Mouse (Mus musculus): ENCODE measurements at regions not wholly inside any gene's neighbourhood (a gene's known extent, or its start where the extent isn't known, plus 50 kb on each side); places are given as distances from the start of the nearest gene placed in this dataset.

DNA sequence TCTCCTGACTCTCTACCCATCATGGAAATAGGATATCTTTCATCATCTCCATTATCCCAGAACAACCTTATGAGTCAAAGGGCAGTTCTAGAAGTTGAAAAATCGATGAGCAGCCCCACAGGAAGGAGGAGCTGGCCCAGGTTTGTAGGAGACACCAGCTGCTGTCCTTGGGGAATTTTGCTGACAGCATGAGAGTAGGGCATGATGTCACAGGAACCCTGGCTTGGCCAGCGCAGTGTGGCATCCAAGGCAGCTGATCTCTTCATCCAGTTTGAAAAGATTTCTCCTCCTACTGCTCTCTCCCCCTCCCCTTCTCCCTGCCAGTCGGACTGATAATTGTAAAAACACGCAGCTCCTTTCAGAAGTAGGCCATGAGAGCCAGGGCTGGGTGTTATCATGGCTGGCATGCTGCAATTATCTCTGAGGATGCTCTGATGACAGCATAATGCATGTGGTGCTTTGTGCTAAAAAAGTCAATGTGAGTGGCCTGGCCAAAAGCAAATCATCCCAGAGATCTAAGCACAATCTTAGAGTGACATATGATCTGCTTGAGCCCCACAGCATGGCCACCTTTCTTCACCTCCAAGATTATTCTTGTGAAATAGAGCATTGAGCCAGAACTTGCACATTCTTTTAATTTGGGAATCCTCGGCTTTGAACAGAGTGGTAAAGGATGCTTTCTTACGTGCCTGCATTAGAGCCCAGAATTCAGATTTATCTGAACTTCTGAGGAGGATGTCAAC lies 54.2 kb downstream of the Gjd2 start:
- H3K4me3 ChIP-seq, result no peak overlapping the region
- no peak for ATAC-seq (ENCODE audit: extremely low read depth, insufficient number of reproducible peaks, low FRiP score, low TSS enrichment)
- no peaks in the 10 kb centered on the region for H3K27me3 ChIP-seq (replicated peaks)
- no peaks in the 10 kb centered on the region for H3K9me3 ChIP-seq
- WGBS, result 40% methylated on average over 6 of the region's 6 CpGs
- H3K4me2 ChIP-seq, result no peak overlapping the region
- no peaks in the 10 kb centered on the region for H3K36me3 ChIP-seq
- no peak overlapping the region for H3K9ac ChIP-seq
- H3K27ac ChIP-seq (replicated peaks), result 0 out of 2 replicates have a peak overlapping the region, but pooled peaks have one; percentile 15
- H3K4me1 ChIP-seq, result peaks cover 7% of the 10 kb centered on the region; the same call in 1 of the 2 replicates

DNA sequence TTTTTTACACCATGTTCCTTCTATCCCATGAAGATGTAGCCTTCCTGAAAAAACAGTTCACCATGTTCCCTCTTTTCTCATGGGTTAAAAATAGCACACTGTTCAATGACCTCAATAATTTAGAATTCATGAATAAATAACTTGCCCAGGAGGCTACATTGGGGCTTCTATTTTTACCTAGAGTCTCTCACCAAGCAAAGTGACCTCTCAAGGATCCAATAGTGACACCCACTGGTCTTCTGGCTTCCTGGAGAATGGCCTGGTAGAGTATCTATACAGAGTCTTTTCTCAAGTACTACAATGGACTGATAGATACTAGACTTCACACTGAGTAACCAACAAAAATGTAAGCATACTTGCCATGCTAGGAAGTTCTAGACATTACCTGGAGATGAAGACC lies 60.9 kb downstream of the Gjd2 start:
- H3K27ac ChIP-seq (replicated peaks), result no peak overlapping the region
- ATAC-seq (ENCODE audit: extremely low read depth, insufficient number of reproducible peaks, low FRiP score, low TSS enrichment), result no peak
- H3K4me3 ChIP-seq, result no peak overlapping the region
- no peaks in the 10 kb centered on the region for H3K4me1 ChIP-seq
- no peaks in the 10 kb centered on the region for H3K27me3 ChIP-seq (replicated peaks)
- H3K4me2 ChIP-seq, result no peak overlapping the region
- no peaks in the 10 kb centered on the region for H3K9me3 ChIP-seq
- no peaks in the 10 kb centered on the region for H3K36me3 ChIP-seq
- H3K9ac ChIP-seq, result no peak overlapping the region

DNA sequence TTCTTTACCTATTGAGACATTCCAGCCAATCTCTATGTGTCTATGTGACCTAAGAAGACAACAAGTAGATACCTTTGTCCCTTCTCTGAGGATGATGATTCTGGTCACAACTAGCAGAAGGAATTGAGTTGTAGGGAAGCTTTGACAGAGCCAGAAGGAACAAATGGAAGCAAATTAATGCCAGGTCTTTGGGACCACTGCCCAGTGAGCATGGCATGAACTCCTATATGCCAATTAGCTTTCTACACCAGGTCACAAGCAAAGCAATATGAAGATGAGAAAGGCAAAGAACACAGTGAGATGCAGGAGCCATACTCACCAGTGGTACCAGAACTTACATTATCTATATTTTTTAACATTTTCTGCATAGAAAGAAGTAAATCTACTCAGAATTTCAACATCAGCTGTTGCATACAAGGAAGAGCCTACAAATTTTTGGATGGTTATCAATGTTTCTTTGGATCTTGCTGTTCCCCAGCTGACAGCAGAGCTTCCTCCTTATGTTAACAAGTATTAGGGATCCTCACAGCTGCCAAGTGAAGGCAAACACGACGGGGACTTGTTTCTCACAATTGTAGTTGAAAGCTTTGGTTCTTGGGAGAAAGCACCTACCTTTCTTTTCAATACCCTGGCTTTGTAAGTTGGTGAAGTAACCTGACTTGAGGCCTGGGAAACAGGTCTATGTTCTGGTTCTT lies 64.0 kb downstream of the Gjd2 start:
- ATAC-seq (ENCODE audit: extremely low read depth, insufficient number of reproducible peaks, low FRiP score, low TSS enrichment), result no peak
- Histone ChIP-seq H3K4me2 (no peak overlapping the region), H3K27ac (replicated peaks) (no peak overlapping the region), H3K27me3 (replicated peaks) (no peaks in the 10 kb centered on the region), H3K9ac (no peak overlapping the region), H3K4me3 (no peak overlapping the region), H3K36me3 (no peaks in the 10 kb centered on the region), H3K9me3 (no peaks in the 10 kb centered on the region), H3K4me1 (no peaks in the 10 kb centered on the region)
- 45% methylated on average over 2 of the region's 2 CpGs for WGBS

DNA sequence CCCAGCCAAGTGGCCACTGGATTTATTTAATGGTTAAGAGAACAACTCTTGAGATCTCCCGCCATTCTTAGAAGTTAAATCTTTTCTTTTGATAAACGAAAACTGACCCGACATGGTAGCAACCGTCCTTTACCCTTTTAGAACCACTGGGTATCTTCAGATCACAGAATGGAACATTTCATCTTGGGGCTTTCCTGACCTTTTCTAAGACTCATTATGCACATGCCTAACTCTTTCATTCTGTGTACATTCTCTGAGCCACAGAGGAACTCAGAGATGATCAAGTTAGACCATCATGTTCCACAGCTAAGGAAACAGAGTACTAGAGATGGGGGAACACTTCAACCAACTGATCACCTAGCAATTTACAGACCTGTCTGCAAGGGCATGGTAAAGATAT lies 81.7 kb downstream of the Gjd2 start:
- Histone ChIP-seq H3K27ac (replicated peaks) (no peak overlapping the region), H3K4me3 (no peak overlapping the region), H3K4me2 (no peak overlapping the region), H3K36me3 (no peaks in the 10 kb centered on the region), H3K9me3 (no peaks in the 10 kb centered on the region), H3K4me1 (no peaks in the 10 kb centered on the region), H3K9ac (no peak overlapping the region), H3K27me3 (replicated peaks) (no peaks in the 10 kb centered on the region)
- no peak for ATAC-seq (ENCODE audit: extremely low read depth, insufficient number of reproducible peaks, low FRiP score, low TSS enrichment)
- WGBS, result 72% methylated on average over 4 of the region's 4 CpGs

GRCm38 (mm10) chr2:113930948-113931347 lies 82.5 kb downstream of the Gjd2 start:
- WGBS, result 35% methylated on average over 1 of the region's 1 CpGs
- H3K36me3 ChIP-seq, result no peaks in the 10 kb centered on the region
- H3K4me1 ChIP-seq, result no peaks in the 10 kb centered on the region
- H3K27ac ChIP-seq (replicated peaks), result no peak overlapping the region
- no peak overlapping the region for H3K4me3 ChIP-seq
- H3K9ac ChIP-seq, result no peak overlapping the region
- no peaks in the 10 kb centered on the region for H3K9me3 ChIP-seq
- ATAC-seq (ENCODE audit: extremely low read depth, insufficient number of reproducible peaks, low FRiP score, low TSS enrichment), result no peak
- H3K27me3 ChIP-seq (replicated peaks), result no peaks in the 10 kb centered on the region
- H3K4me2 ChIP-seq, result no peak overlapping the region

DNA sequence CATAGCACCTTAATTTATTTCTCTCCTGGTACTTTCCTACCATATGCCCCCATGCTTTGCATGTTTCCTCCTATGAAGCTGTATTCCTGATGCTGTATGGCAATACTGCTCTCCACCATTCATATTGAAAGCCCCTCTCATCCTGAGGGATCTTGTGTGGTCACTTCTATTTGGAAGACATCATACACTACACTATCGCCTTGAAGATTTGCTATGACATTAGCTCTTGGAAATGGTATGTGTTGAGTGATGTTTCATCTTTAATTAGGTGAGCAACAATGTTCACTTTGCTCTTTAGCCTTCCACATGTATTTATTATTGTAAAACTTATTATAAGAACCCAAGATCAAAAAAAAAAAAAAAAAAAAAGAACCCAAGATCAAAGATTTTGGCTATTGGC lies 81.2 kb upstream of the Arhgap11a start:
- no peak for ATAC-seq (ENCODE audit: extremely low read depth, insufficient number of reproducible peaks, low FRiP score, low TSS enrichment)
- Histone ChIP-seq H3K27me3 (replicated peaks) (no peaks in the 10 kb centered on the region), H3K9ac (no peak overlapping the region), H3K9me3 (no peaks in the 10 kb centered on the region), H3K36me3 (no peaks in the 10 kb centered on the region), H3K4me3 (no peak overlapping the region), H3K4me2 (no peak overlapping the region), H3K27ac (replicated peaks) (no peak overlapping the region), H3K4me1 (0 out of 2 replicates have a peak, but pooled peaks cover under 1% of the 10 kb centered on the region)
- WGBS, result 59% methylated on average over 1 of the region's 1 CpGs

DNA sequence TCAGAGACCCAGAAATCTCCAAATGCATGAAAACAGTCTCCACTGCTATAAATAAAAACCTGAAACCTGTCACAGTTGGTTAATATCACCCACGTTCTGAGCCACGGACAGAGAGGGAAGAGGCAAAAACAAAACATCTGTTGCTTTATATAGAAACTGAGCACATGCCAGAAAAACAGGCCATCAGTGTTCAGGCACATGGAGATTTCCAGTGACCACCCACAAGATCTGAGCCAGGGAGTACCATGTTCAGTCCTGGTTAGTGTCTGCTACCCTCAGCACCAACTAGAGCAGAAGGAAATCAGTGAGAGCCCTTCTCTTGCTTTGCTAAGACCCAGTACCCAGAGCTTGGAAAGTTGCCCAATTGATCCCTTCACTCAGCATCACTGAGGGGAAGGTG lies 75.7 kb upstream of the Arhgap11a start:
- Histone ChIP-seq H3K4me3 (no peak overlapping the region), H3K27ac (replicated peaks) (peak overlapping the region; percentile 62), H3K9me3 (no peaks in the 10 kb centered on the region), H3K9ac (no peak overlapping the region), H3K27me3 (replicated peaks) (no peaks in the 10 kb centered on the region), H3K4me1 (peaks cover 10% of the 10 kb centered on the region), H3K36me3 (no peaks in the 10 kb centered on the region), H3K4me2 (no peak overlapping the region)
- 9% methylated on average over 2 of the region's 2 CpGs for WGBS
- no peak for ATAC-seq (ENCODE audit: extremely low read depth, insufficient number of reproducible peaks, low FRiP score, low TSS enrichment)

GRCm38 (mm10) chr2:113918913-113919312 lies 70.5 kb upstream of the Arhgap11a start:
- H3K9me3 ChIP-seq, result no peaks in the 10 kb centered on the region
- no peaks in the 10 kb centered on the region for H3K36me3 ChIP-seq
- H3K27me3 ChIP-seq (replicated peaks), result no peaks in the 10 kb centered on the region
- H3K4me2 ChIP-seq, result 0 out of 2 replicates have a peak overlapping the region, but pooled peaks have one; percentile 16
- peak overlapping the region; percentile 55; the same call in 1 of the 2 replicates for H3K27ac ChIP-seq (replicated peaks)
- peaks cover 17% of the 10 kb centered on the region for H3K4me1 ChIP-seq
- H3K9ac ChIP-seq, result no peak overlapping the region
- WGBS, result 40% methylated on average over 1 of the region's 2 CpGs
- no peak overlapping the region for H3K4me3 ChIP-seq
- ATAC-seq (ENCODE audit: extremely low read depth, insufficient number of reproducible peaks, low FRiP score, low TSS enrichment), result no peak

- no peak overlapping the region for H3K4me3 ChIP-seq
- no peak for ATAC-seq (ENCODE audit: extremely low read depth, insufficient number of reproducible peaks, low FRiP score, low TSS enrichment)
- no peaks in the 10 kb centered on the region for H3K27me3 ChIP-seq (replicated peaks)
- no peaks in the 10 kb centered on the region for H3K36me3 ChIP-seq
- no peak overlapping the region for H3K9ac ChIP-seq
- WGBS, result 75% methylated on average over 2 of the region's 2 CpGs
- H3K4me2 ChIP-seq, result no peak overlapping the region
- H3K27ac ChIP-seq (replicated peaks), result no peak overlapping the region
- no peaks in the 10 kb centered on the region for H3K9me3 ChIP-seq
- peaks cover 15% of the 10 kb centered on the region for H3K4me1 ChIP-seq
Observed at GRCm38 (mm10) chr2:113914248-113914647, 65.8 kb upstream of the Arhgap11a start.

GRCm38 (mm10) chr2:113911188-113911587 lies 62.7 kb upstream of the Arhgap11a start:
- Histone ChIP-seq H3K27ac (replicated peaks) (no peak overlapping the region), H3K36me3 (no peaks in the 10 kb centered on the region), H3K4me3 (no peak overlapping the region), H3K9ac (no peak overlapping the region), H3K9me3 (no peaks in the 10 kb centered on the region), H3K27me3 (replicated peaks) (no peaks in the 10 kb centered on the region), H3K4me2 (no peak overlapping the region), H3K4me1 (no peaks in the 10 kb centered on the region)
- ATAC-seq (ENCODE audit: extremely low read depth, insufficient number of reproducible peaks, low FRiP score, low TSS enrichment), result no peak
- WGBS, result 65% methylated on average over 3 of the region's 3 CpGs

GRCm38 (mm10) chr2:113909502-113909901 lies 61.0 kb upstream of the Arhgap11a start:
- H3K4me1 ChIP-seq, result no peaks in the 10 kb centered on the region
- WGBS, result 84% methylated on average over 4 of the region's 4 CpGs
- no peak for ATAC-seq (ENCODE audit: extremely low read depth, insufficient number of reproducible peaks, low FRiP score, low TSS enrichment)

GRCm38 (mm10) chr2:113908636-113909035 lies 60.2 kb upstream of the Arhgap11a start:
- WGBS, result 80% methylated on average over 4 of the region's 4 CpGs
- no peak for ATAC-seq (ENCODE audit: extremely low read depth, insufficient number of reproducible peaks, low FRiP score, low TSS enrichment)

More at GRCm38 (mm10) chr2:113909502-113909901, 61.0 kb upstream of the Arhgap11a start:
- Histone ChIP-seq H3K27ac (replicated peaks) (no peak overlapping the region), H3K4me3 (no peak overlapping the region), H3K27me3 (replicated peaks) (no peaks in the 10 kb centered on the region), H3K36me3 (no peaks in the 10 kb centered on the region), H3K9ac (no peak overlapping the region), H3K9me3 (no peaks in the 10 kb centered on the region), H3K4me2 (no peak overlapping the region)

More at GRCm38 (mm10) chr2:113908636-113909035, 60.2 kb upstream of the Arhgap11a start:
- Histone ChIP-seq H3K9me3 (no peaks in the 10 kb centered on the region), H3K27ac (replicated peaks) (no peak overlapping the region), H3K36me3 (no peaks in the 10 kb centered on the region), H3K4me3 (no peak overlapping the region), H3K27me3 (replicated peaks) (no peaks in the 10 kb centered on the region), H3K4me1 (no peaks in the 10 kb centered on the region), H3K9ac (no peak overlapping the region), H3K4me2 (no peak overlapping the region)

Data from heart, embryonic 13.5 days (tissue).